Mouse (Mus musculus) liver, postnatal 0 days (tissue): Measurements from ENCODE around the gene Lingo3.

Experiments used
- CTCF ChIP-seq: sonication (generic); IDR thresholded peaks from 2 replicates; pipeline ENCODE4 v1.5.1; 2016; ENCODE audit warnings: antibody characterized with exemption, low read depth
- EP300 ChIP-seq: IDR thresholded peaks from 2 replicates; pipeline ENCODE4 v1.6.1; 2016; ENCODE audit warnings: antibody characterized with exemption, low read depth, mild to moderate bottlenecking

DNA sequence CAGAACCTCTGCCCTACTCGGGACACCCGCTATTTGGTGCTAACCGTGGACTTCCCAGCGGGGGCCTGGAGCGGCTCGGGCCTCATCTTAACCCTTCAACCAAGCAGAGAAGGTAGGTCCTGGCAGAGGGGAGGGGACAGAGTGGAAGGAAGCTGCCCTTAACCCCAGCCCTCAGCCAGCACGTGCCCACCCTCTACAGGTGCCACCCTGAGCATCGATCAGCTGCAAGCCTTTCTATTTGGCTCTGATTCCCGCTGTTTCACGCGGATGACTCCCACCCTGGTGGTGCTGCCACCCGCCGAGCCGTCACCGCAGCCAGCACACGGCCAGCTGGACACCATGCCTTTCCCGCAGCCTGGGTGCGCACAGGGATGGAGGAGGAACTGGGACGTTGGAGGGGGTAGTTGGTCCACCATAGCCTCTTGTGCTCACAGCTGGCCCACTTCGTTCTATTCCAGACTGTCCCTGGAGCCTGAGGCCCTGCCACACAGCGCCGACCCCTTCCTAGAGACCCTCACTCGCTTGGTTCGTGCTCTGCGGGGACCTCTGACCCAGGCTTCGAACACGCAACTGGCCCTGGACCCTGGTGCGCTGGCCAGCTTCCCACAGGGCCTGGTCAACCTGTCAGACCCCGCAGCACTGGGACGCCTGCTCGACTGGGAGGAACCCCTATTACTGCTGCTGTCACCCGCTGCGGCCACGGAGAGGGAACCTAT, 37.3 kb downstream of the Lingo3 start:
- no peak for TF ChIP-seq EP300
- TF ChIP-seq CTCF: no peak
